Mouse (Mus musculus) right cerebral cortex, postnatal 4 days (tissue): ENCODE data around the gene Tmem208.

Source experiments
- DNase-seq: peaks from one replicate; pipeline ENCODE4 v3.0.0-alpha.2; 2022

Tmem208 gene

GRCm38 (mm10) chr8:105298351-105299252 lies 27.6 kb upstream of the Tmem208 start:
- no peak for DNase-seq

GRCm38 (mm10) chr8:105299962-105300361 lies 26.2 kb upstream of the Tmem208 start:
- DNase-seq = no peak

- DNase-seq = no peak
Observed at GRCm38 (mm10) chr8:105303396-105303795, 22.8 kb upstream of the Tmem208 start.

GRCm38 (mm10) chr8:105303874-105304273 lies 22.3 kb upstream of the Tmem208 start:
- DNase-seq = no peak

- no peak for DNase-seq
Observed at GRCm38 (mm10) chr8:105304325-105305210, 21.6 kb upstream of the Tmem208 start.

GRCm38 (mm10) chr8:105305211-105306145 lies 20.7 kb upstream of the Tmem208 start, which contains the start of gene Elmo3:
Gene Elmo3, plus strand, starts transcription at chr8:105305601.
- peak; percentile 63 for DNase-seq

GRCm38 (mm10) chr8:105306146-105306691 lies 19.9 kb upstream of the Tmem208 start:
- DNase-seq = no peak

- no peak for DNase-seq
Observed at GRCm38 (mm10) chr8:105307670-105308069, 18.5 kb upstream of the Tmem208 start.

- no peak for DNase-seq
Observed at GRCm38 (mm10) chr8:105308428-105308827, 17.7 kb upstream of the Tmem208 start.

- no peak for DNase-seq
Observed at GRCm38 (mm10) chr8:105309142-105309847, 16.9 kb upstream of the Tmem208 start.

GRCm38 (mm10) chr8:105310118-105310517 lies 16.0 kb upstream of the Tmem208 start:
- no peak for DNase-seq

GRCm38 (mm10) chr8:105311718-105312117 lies 14.4 kb upstream of the Tmem208 start:
- no peak for DNase-seq

- DNase-seq = no peak
Observed at GRCm38 (mm10) chr8:105312891-105313481, 13.2 kb upstream of the Tmem208 start.

- DNase-seq = no peak
Observed at GRCm38 (mm10) chr8:105313622-105314402, 12.3 kb upstream of the Tmem208 start.

- DNase-seq = no peak
Observed at GRCm38 (mm10) chr8:105315073-105315769, 10.9 kb upstream of the Tmem208 start.

GRCm38 (mm10) chr8:105317941-105318340 lies 8.2 kb upstream of the Tmem208 start:
- DNase-seq = no peak

- no peak for DNase-seq
Observed at GRCm38 (mm10) chr8:105318662-105319190, 7.4 kb upstream of the Tmem208 start.

GRCm38 (mm10) chr8:105323183-105323582 lies 3.0 kb upstream of the Tmem208 start:
- no peak for DNase-seq

- peak; percentile 54 for DNase-seq
Observed at GRCm38 (mm10) chr8:105325641-105326093, 487 bp upstream of the Tmem208 start.
